Mouse (Mus musculus) heart, postnatal 0 days (tissue): ENCODE results near the gene Ptges3. TPM values are rescaled to one million over a fixed set of nuclear protein-coding genes. Genes with fewer than 3 reads are reported as not detected.
"Not testable (repeated sequence)": the region's sequence is repeated elsewhere in the genome, so short reads cannot be mapped to it uniquely, and the experiment has no call there.

Experiments
- ATAC-seq: fragments of 200-750 bp; cut with Nextera tagmentation; 2 replicates; pipeline ENCODE4 v1.8.0; 2017; ENCODE audit warnings: low read depth, moderate number of reproducible peaks, moderate library complexity; ENCODE audit not compliant: insufficient read depth
- DNase-seq: peaks from one replicate; pipeline ENCODE4 v3.0.0-alpha.2; 2016; ENCODE audit warnings: low spot score
- H3K27ac ChIP-seq: fragments of 300-500 bp; sonication (generic); 2 replicates; pipeline ENCODE4 v1.5.1; 2014; ENCODE audit warnings: low read depth, mild to moderate bottlenecking
- H3K27me3 ChIP-seq: fragments of 300-500 bp; sonication (generic); 2 replicates; pipeline ENCODE4 v1.6.1; 2014; ENCODE audit warnings: low read length, mixed read lengths; ENCODE audit not compliant: control insufficient read depth, insufficient read depth
- H3K36me3 ChIP-seq: fragments of 300-500 bp; sonication (generic); replicated peaks from 2 replicates; pipeline ENCODE4 v1.6.1; 2014; ENCODE audit warnings: low read length, mixed read lengths; ENCODE audit not compliant: control insufficient read depth, insufficient read depth
- H3K4me1 ChIP-seq: fragments of 300-500 bp; sonication (generic); 2 replicates; pipeline ENCODE4 v1.6.1; 2014; ENCODE audit warnings: antibody characterized with exemption; ENCODE audit not compliant: control insufficient read depth, insufficient read depth
- H3K4me2 ChIP-seq: fragments of 300-500 bp; sonication (generic); 2 replicates; pipeline ENCODE4 v1.6.1; 2014; ENCODE audit warnings: low read depth, mild to moderate bottlenecking, low read length, moderate library complexity
- H3K4me3 ChIP-seq: fragments of 300-500 bp; sonication (generic); 2 replicates; pipeline ENCODE4 v1.5.1; 2014; ENCODE audit warnings: low read depth, low read length
- H3K9ac ChIP-seq: fragments of 300-500 bp; sonication (generic); replicated peaks from 2 replicates; pipeline ENCODE4 v1.6.1; 2014; ENCODE audit warnings: low read depth, low read length, mixed read lengths
- H3K9me3 ChIP-seq: fragments of 300-500 bp; sonication (generic); replicated peaks from 2 replicates; pipeline ENCODE4 v1.6.1; 2016; ENCODE audit warnings: low read length; ENCODE audit not compliant: control insufficient read depth
- CTCF ChIP-seq: IDR thresholded peaks from 2 replicates; pipeline ENCODE4 v1.5.1; 2016; ENCODE audit warnings: antibody characterized with exemption, control low read depth, low read depth
- EP300 ChIP-seq: IDR thresholded peaks from 2 replicates; pipeline ENCODE4 v1.6.1; 2016; ENCODE audit warnings: antibody characterized with exemption, low read depth
- WGBS: fragments of 180-500 bp; shearing (Covaris S2); extraction: QIAGEN DNeasy Blood & Tissue Kit; methylation state at CpG from one replicate; pipeline ENCODE4 v1.1.7; 2014; 5-methylcytosine and 5-hydroxymethylcytosine counted together
- polyA plus RNA-seq: library from polyadenylated mRNA; unstranded; fragments of >200 nt; fragmentation: Nextera tagmentation; extraction: Ambion mirVana; gene quantifications from 2 replicates; pipeline ENCODE4 v1.2.1, GENCODE M21; 2015
- total RNA-seq: library from RNA; depleted of rRNA; stranded (reverse); fragments of >200 nt; gene quantifications from 2 replicates; pipeline ENCODE4 v1.2.3, GENCODE M21; 2014; ENCODE audit warnings: low replicate concordance

The Ptges3 gene
- total and polyA plus RNA-seq, 2 experiments from 2014 or later: 48.4 to 209 TPM

GRCm38 (mm10) chr10:128082880-128083421 is 24.2 kb downstream of the Ptges3 start, which contains the start of gene Atp5b:
Gene Atp5b, plus strand, starts transcription at chr10:128083273.
- under 1% methylated on average over 34 of the region's 34 CpGs for WGBS
- peak within 1 kb of the TSS; percentile 95 for H3K9ac ChIP-seq
- peaks cover 32% of the 10 kb centered on the region for H3K36me3 ChIP-seq
- H3K9me3 ChIP-seq: no peaks in the 10 kb centered on the region
- peak within 1 kb of the TSS; percentile 96 for H3K27ac ChIP-seq
- H3K4me2 ChIP-seq: peak within 1 kb of the TSS; percentile 88
- H3K27me3 ChIP-seq: no peaks in the 10 kb centered on the region
- peak within 1 kb of the TSS; percentile 75 for H3K4me3 ChIP-seq
- peaks cover 11% of the 10 kb centered on the region; the same call in 1 of the 2 replicates for H3K4me1 ChIP-seq
- TF ChIP-seq EP300 (peak; percentile 100), CTCF (no peak)
- ATAC-seq (peak; percentile 95), DNase-seq (peak; percentile 99)

- DNase-seq: no peak
- ATAC-seq: no peak
- under 1% methylated on average over 22 of the region's 22 CpGs for WGBS
- Histone ChIP-seq H3K9ac (peak overlapping the region; percentile 95), H3K36me3 (peaks cover 40% of the 10 kb centered on the region), H3K27me3 (no peaks in the 10 kb centered on the region), H3K4me1 (peaks cover 11% of the 10 kb centered on the region; the same call in 1 of the 2 replicates), H3K4me2 (peak overlapping the region; percentile 88), H3K4me3 (peak overlapping the region; percentile 75), H3K27ac (peak overlapping the region; percentile 91), H3K9me3 (no peaks in the 10 kb centered on the region)
- TF ChIP-seq EP300 (no peak), CTCF (no peak)
Observed at GRCm38 (mm10) chr10:128083688-128084087, 24.9 kb downstream of the Ptges3 start.

GRCm38 (mm10) chr10:128084160-128084559 is 25.4 kb downstream of the Ptges3 start:
- 0% methylated on average over 3 of the region's 3 CpGs for WGBS
- TF ChIP-seq EP300 (no peak), CTCF (no peak)
- H3K4me2 ChIP-seq: peak overlapping the region; percentile 88
- H3K9ac ChIP-seq: peak overlapping the region; percentile 95
- peak overlapping the region; percentile 91 for H3K27ac ChIP-seq
- H3K9me3 ChIP-seq: no peaks in the 10 kb centered on the region
- H3K4me1 ChIP-seq: peaks cover 11% of the 10 kb centered on the region; the same call in 1 of the 2 replicates
- ATAC-seq (no peak), DNase-seq (no peak)
- no peaks in the 10 kb centered on the region for H3K27me3 ChIP-seq
- H3K36me3 ChIP-seq: peaks cover 44% of the 10 kb centered on the region
- peak overlapping the region; percentile 75 for H3K4me3 ChIP-seq

- no peaks in the 10 kb centered on the region for H3K9me3 ChIP-seq
- H3K4me3 ChIP-seq: no peak overlapping the region
- no peak for TF ChIP-seq EP300
- peak; percentile 51 for TF ChIP-seq CTCF
- peaks cover 14% of the 10 kb centered on the region; the same call in 1 of the 2 replicates for H3K4me1 ChIP-seq
- DNase-seq (peak; percentile 41), ATAC-seq (no peak)
- no peak overlapping the region for H3K27ac ChIP-seq
- H3K9ac ChIP-seq: no peak overlapping the region
- H3K4me2 ChIP-seq: no peak overlapping the region
- H3K36me3 ChIP-seq: peaks cover 59% of the 10 kb centered on the region
- WGBS: 62% methylated on average over 6 of the region's 6 CpGs
- H3K27me3 ChIP-seq: no peaks in the 10 kb centered on the region
Observed at GRCm38 (mm10) chr10:128086391-128086790, 27.6 kb downstream of the Ptges3 start.

- peaks cover 59% of the 10 kb centered on the region for H3K36me3 ChIP-seq
- H3K9ac ChIP-seq, H3K4me2 ChIP-seq, H3K4me3 ChIP-seq, ATAC-seq, H3K27me3 ChIP-seq, H3K9me3 ChIP-seq, H3K27ac ChIP-seq, DNase-seq: not testable (repeated sequence)
- H3K4me1 ChIP-seq: peaks cover 19% of the 10 kb centered on the region; the same call in 1 of the 2 replicates
- 46% methylated on average over 2 of the region's 2 CpGs for WGBS
Observed at GRCm38 (mm10) chr10:128087216-128087615, 28.5 kb downstream of the Ptges3 start.

- TF ChIP-seq EP300 (no peak), CTCF (no peak)
- Histone ChIP-seq H3K36me3 (peaks cover 59% of the 10 kb centered on the region), H3K4me3 (no peak overlapping the region), H3K4me1 (peaks cover 19% of the 10 kb centered on the region; the same call in 1 of the 2 replicates), H3K27ac (no peak overlapping the region), H3K9me3 (no peaks in the 10 kb centered on the region), H3K9ac (no peak overlapping the region), H3K4me2 (no peak overlapping the region), H3K27me3 (no peaks in the 10 kb centered on the region)
- WGBS: 78% methylated on average over 5 of the region's 5 CpGs
- no peak for ATAC-seq
- DNase-seq: no peak
Observed at GRCm38 (mm10) chr10:128088181-128088580, 29.4 kb downstream of the Ptges3 start.
